Mouse (Mus musculus) limb, embryonic 12.5 days (tissue): ENCODE measurements around the gene Inpp5b. TPM values are rescaled to one million over a fixed set of nuclear protein-coding genes. Genes with fewer than 3 reads are reported as not detected.

Source experiments
- ATAC-seq: fragments of 200-750 bp; cut with Nextera tagmentation; 2 replicates; pipeline ENCODE4 v1.8.0; 2017; ENCODE audit warnings: low read depth, moderate TSS enrichment; ENCODE audit not compliant: insufficient number of reproducible peaks, insufficient read depth, low FRiP score, low TSS enrichment
- H3K27ac ChIP-seq: fragments of 300-500 bp; sonication (generic); 2 replicates; pipeline ENCODE4 v1.5.1; 2016; ENCODE audit warnings: mild to moderate bottlenecking, moderate library complexity
- H3K27me3 ChIP-seq: fragments of 300-500 bp; sonication (generic); 2 replicates; pipeline ENCODE4 v1.6.1; 2016; ENCODE audit warnings: mild to moderate bottlenecking, moderate library complexity
- H3K36me3 ChIP-seq: fragments of 300-500 bp; sonication (generic); 2 replicates; pipeline ENCODE4 v1.6.1; 2016; ENCODE audit warnings: mild to moderate bottlenecking, moderate library complexity
- H3K4me1 ChIP-seq: fragments of 300-500 bp; sonication (generic); replicated peaks from 2 replicates; pipeline ENCODE4 v1.6.1; 2016
- H3K4me2 ChIP-seq: fragments of 300-500 bp; sonication (generic); 2 replicates; pipeline ENCODE4 v1.6.1; 2016; ENCODE audit warnings: mild to moderate bottlenecking, moderate library complexity
- H3K4me3 ChIP-seq: fragments of 300-500 bp; sonication (generic); replicated peaks from 2 replicates; pipeline ENCODE4 v1.5.1; 2016; ENCODE audit warnings: mild to moderate bottlenecking
- H3K9ac ChIP-seq: fragments of 300-500 bp; sonication (generic); replicated peaks from 2 replicates; pipeline ENCODE4 v1.6.1; 2016; ENCODE audit warnings: mild to moderate bottlenecking, moderate library complexity
- H3K9me3 ChIP-seq: fragments of 300-500 bp; sonication (generic); 2 replicates; pipeline ENCODE4 v1.6.1; 2016; ENCODE audit warnings: mild to moderate bottlenecking, moderate library complexity
- WGBS: fragments of 180-500 bp; shearing (Covaris S2); methylation state at CpG from one replicate; pipeline ENCODE4 v1.1.7; 2016; 5-methylcytosine and 5-hydroxymethylcytosine counted together
- polyA plus RNA-seq: library from polyadenylated mRNA; unstranded; fragments of >200 nt; fragmentation: Nextera tagmentation; extraction: Ambion mirVana; gene quantifications from 2 replicates; pipeline ENCODE4 v1.2.1, GENCODE M21; 2016

Inpp5b gene
- polyA plus RNA-seq, 1 experiment from 2014 or later: 25.0 TPM

GRCm38 (mm10) chr4:124770624-124771023 is 29.0 kb downstream of the Inpp5b start:
- 76% methylated on average over 5 of the region's 5 CpGs for WGBS
- no peak overlapping the region for H3K9ac ChIP-seq
- no peak overlapping the region for H3K27ac ChIP-seq
- no peaks in the 10 kb centered on the region for H3K9me3 ChIP-seq
- H3K36me3 ChIP-seq: no peaks in the 10 kb centered on the region
- H3K4me1 ChIP-seq: no peaks in the 10 kb centered on the region
- no peaks in the 10 kb centered on the region for H3K27me3 ChIP-seq
- ATAC-seq: no peak
- no peak overlapping the region for H3K4me2 ChIP-seq
- H3K4me3 ChIP-seq: no peak overlapping the region

GRCm38 (mm10) chr4:124772125-124772524 is 30.5 kb downstream of the Inpp5b start:
- ATAC-seq: no peak

GRCm38 (mm10) chr4:124773449-124773848 is 31.8 kb downstream of the Inpp5b start:
- WGBS: 56% methylated on average over 2 of the region's 2 CpGs
- H3K27ac ChIP-seq: no peak overlapping the region
- H3K4me3 ChIP-seq: no peak overlapping the region
- peaks cover under 1% of the 10 kb centered on the region; the same call in 1 of the 2 replicates for H3K36me3 ChIP-seq
- H3K27me3 ChIP-seq: no peaks in the 10 kb centered on the region
- H3K4me1 ChIP-seq: no peaks in the 10 kb centered on the region
- H3K9me3 ChIP-seq: no peaks in the 10 kb centered on the region
- ATAC-seq: no peak
- no peak overlapping the region for H3K9ac ChIP-seq
- H3K4me2 ChIP-seq: no peak overlapping the region

More at GRCm38 (mm10) chr4:124772125-124772524, 30.5 kb downstream of the Inpp5b start:
- no peaks in the 10 kb centered on the region for H3K4me1 ChIP-seq
- no peaks in the 10 kb centered on the region for H3K9me3 ChIP-seq
- no peak overlapping the region for H3K27ac ChIP-seq
- no peak overlapping the region for H3K9ac ChIP-seq
- H3K4me3 ChIP-seq: no peak overlapping the region
- WGBS: 72% methylated on average over 4 of the region's 4 CpGs
- no peak overlapping the region for H3K4me2 ChIP-seq
- H3K27me3 ChIP-seq: no peaks in the 10 kb centered on the region
- no peaks in the 10 kb centered on the region for H3K36me3 ChIP-seq

- no peak overlapping the region for H3K9ac ChIP-seq
- 89% methylated on average over 6 of the region's 6 CpGs for WGBS
These were observed 32.3 kb downstream of the Inpp5b start for GRCm38 (mm10) chr4:124773995-124774394.

GRCm38 (mm10) chr4:124774429-124774828 is 32.8 kb downstream of the Inpp5b start:
- no peak for ATAC-seq
- Histone ChIP-seq H3K4me3 (no peak overlapping the region), H3K4me1 (no peaks in the 10 kb centered on the region), H3K9me3 (no peaks in the 10 kb centered on the region), H3K27me3 (no peaks in the 10 kb centered on the region), H3K36me3 (peaks cover 10% of the 10 kb centered on the region), H3K9ac (no peak overlapping the region), H3K4me2 (no peak overlapping the region), H3K27ac (no peak overlapping the region)
- WGBS: 77% methylated on average over 2 of the region's 2 CpGs

More at GRCm38 (mm10) chr4:124773995-124774394, 32.3 kb downstream of the Inpp5b start:
- no peak overlapping the region for H3K4me3 ChIP-seq
- H3K27me3 ChIP-seq: no peaks in the 10 kb centered on the region
- H3K36me3 ChIP-seq: peaks cover 6% of the 10 kb centered on the region
- no peak overlapping the region for H3K27ac ChIP-seq
- H3K4me1 ChIP-seq: no peaks in the 10 kb centered on the region
- H3K9me3 ChIP-seq: no peaks in the 10 kb centered on the region
- ATAC-seq: no peak
- no peak overlapping the region for H3K4me2 ChIP-seq

GRCm38 (mm10) chr4:124781361-124781760 is 39.7 kb downstream of the Inpp5b start:
- no peak for ATAC-seq
- no peak overlapping the region for H3K4me3 ChIP-seq
- H3K27ac ChIP-seq: no peak overlapping the region
- WGBS: 91% methylated on average over 7 of the region's 7 CpGs
- no peaks in the 10 kb centered on the region for H3K4me1 ChIP-seq
- H3K36me3 ChIP-seq: peaks cover 65% of the 10 kb centered on the region
- no peaks in the 10 kb centered on the region for H3K9me3 ChIP-seq
- no peak overlapping the region for H3K9ac ChIP-seq
- H3K4me2 ChIP-seq: no peak overlapping the region
- no peaks in the 10 kb centered on the region for H3K27me3 ChIP-seq

- no peak for ATAC-seq
- Histone ChIP-seq H3K4me3 (no peak overlapping the region), H3K9ac (no peak overlapping the region), H3K4me1 (no peaks in the 10 kb centered on the region), H3K27me3 (no peaks in the 10 kb centered on the region), H3K27ac (no peak overlapping the region), H3K4me2 (no peak overlapping the region), H3K9me3 (no peaks in the 10 kb centered on the region), H3K36me3 (peaks cover 75% of the 10 kb centered on the region)
- WGBS: 87% methylated on average over 8 of the region's 8 CpGs
These were observed 40.7 kb downstream of the Inpp5b start for GRCm38 (mm10) chr4:124782395-124782794.

- no peaks in the 10 kb centered on the region for H3K27me3 ChIP-seq
- H3K4me2 ChIP-seq: no peak overlapping the region
- H3K27ac ChIP-seq: no peak overlapping the region
- H3K9ac ChIP-seq: no peak overlapping the region
- WGBS: 86% methylated on average over 8 of the region's 8 CpGs
- H3K4me3 ChIP-seq: no peak overlapping the region
- H3K36me3 ChIP-seq: peaks cover 82% of the 10 kb centered on the region
- ATAC-seq: no peak
- no peaks in the 10 kb centered on the region for H3K9me3 ChIP-seq
- H3K4me1 ChIP-seq: no peaks in the 10 kb centered on the region
These were observed 42.3 kb downstream of the Inpp5b start for GRCm38 (mm10) chr4:124783937-124784336.

- Histone ChIP-seq H3K9me3 (no peaks in the 10 kb centered on the region), H3K27me3 (no peaks in the 10 kb centered on the region), H3K9ac (0 out of 2 replicates have a peak overlapping the region, but pooled peaks have one; percentile 8), H3K27ac (no peak overlapping the region), H3K36me3 (peaks cover 92% of the 10 kb centered on the region), H3K4me3 (no peak overlapping the region), H3K4me2 (no peak overlapping the region), H3K4me1 (no peaks in the 10 kb centered on the region)
- WGBS: 67% methylated on average over 4 of the region's 4 CpGs
- ATAC-seq: no peak
These were observed 48.4 kb downstream of the Inpp5b start for GRCm38 (mm10) chr4:124790013-124790412.

- Histone ChIP-seq H3K4me2 (no peak overlapping the region), H3K36me3 (peaks cover 84% of the 10 kb centered on the region), H3K9me3 (no peaks in the 10 kb centered on the region), H3K4me1 (no peaks in the 10 kb centered on the region), H3K27ac (no peak overlapping the region), H3K4me3 (no peak overlapping the region), H3K9ac (no peak overlapping the region), H3K27me3 (no peaks in the 10 kb centered on the region)
- no peak for ATAC-seq
- WGBS: 90% methylated on average over 8 of the region's 8 CpGs
These were observed 50.5 kb downstream of the Inpp5b start for GRCm38 (mm10) chr4:124792114-124792513.

GRCm38 (mm10) chr4:124796141-124796540 is 54.5 kb downstream of the Inpp5b start:
- WGBS: 91% methylated on average over 8 of the region's 8 CpGs
- H3K27ac ChIP-seq: no peak overlapping the region
- no peak overlapping the region for H3K4me3 ChIP-seq
- ATAC-seq: no peak
- no peak overlapping the region for H3K9ac ChIP-seq
- H3K27me3 ChIP-seq: no peaks in the 10 kb centered on the region
- H3K4me1 ChIP-seq: no peaks in the 10 kb centered on the region
- no peak overlapping the region for H3K4me2 ChIP-seq
- no peaks in the 10 kb centered on the region for H3K9me3 ChIP-seq
- peaks cover 79% of the 10 kb centered on the region for H3K36me3 ChIP-seq

GRCm38 (mm10) chr4:124796913-124797312 is 55.3 kb downstream of the Inpp5b start:
- Histone ChIP-seq H3K36me3 (peaks cover 72% of the 10 kb centered on the region), H3K4me3 (no peak overlapping the region), H3K27ac (no peak overlapping the region), H3K4me1 (peaks cover 4% of the 10 kb centered on the region), H3K9ac (no peak overlapping the region), H3K27me3 (no peaks in the 10 kb centered on the region), H3K9me3 (no peaks in the 10 kb centered on the region), H3K4me2 (no peak overlapping the region)
- ATAC-seq: no peak
- 86% methylated on average over 2 of the region's 2 CpGs for WGBS
